Mouse (Mus musculus): Measurements from ENCODE around the gene Baiap3. TPM values are rescaled to one million over a fixed set of nuclear protein-coding genes. Genes with fewer than 3 reads are reported as not detected.

The Baiap3 gene
- polyA plus RNA-seq, 1 experiment from 2014 or later, result 5.9 TPM

DNA sequence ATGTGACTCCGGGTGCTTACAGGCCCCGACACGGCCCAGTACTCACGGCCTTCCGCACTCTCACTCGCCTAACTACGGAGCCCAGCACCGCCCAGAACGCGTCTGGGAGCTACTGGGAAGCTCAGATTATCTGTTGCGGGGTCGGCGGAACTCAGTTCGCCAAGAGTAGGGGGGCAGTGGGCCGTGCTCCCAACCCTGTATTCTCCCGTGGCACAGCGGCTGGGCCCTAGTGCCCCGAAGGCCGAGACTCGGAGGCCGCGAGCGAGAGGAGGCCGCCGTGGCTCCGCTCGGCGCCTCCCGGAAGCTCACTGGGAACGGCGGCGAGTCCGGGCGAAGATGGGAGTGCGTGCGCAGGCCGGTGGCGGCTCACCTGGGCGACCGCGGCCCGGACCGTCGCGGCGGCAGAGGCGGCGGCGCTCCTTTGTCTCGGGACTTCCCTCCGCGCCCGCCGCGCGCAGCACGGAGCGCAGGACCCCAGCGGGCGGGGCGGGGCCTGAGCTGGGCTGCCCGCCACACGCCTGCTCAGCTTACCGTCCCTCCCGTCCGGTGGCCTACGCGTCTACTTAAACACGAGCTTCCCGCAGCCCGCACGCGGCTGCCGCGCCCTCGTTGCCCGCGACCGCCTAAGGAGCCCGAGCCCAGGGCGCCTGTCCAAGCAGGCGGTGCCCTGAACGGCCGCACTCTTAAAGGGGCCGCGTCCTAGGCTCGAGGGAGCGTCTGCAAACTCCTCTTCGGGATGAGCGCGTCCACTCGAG is 17.0 kb upstream of the Baiap3 start:
- ATAC-seq (ENCODE audit: low FRiP score), result peak; percentile 92
- peak overlapping the region; percentile 98 for H3K27ac ChIP-seq
- peak overlapping the region; percentile 98 for H3K4me3 ChIP-seq
- H3K4me2 ChIP-seq (replicated peaks), result peak overlapping the region; percentile 99
- peak overlapping the region; percentile 100 for H3K9ac ChIP-seq
- H3K4me1 ChIP-seq, result peaks cover 36% of the 10 kb centered on the region
- WGBS, result under 1% methylated on average over 72 of the region's 92 CpGs
- no peaks in the 10 kb centered on the region for H3K9me3 ChIP-seq (replicated peaks)
- H3K27me3 ChIP-seq, result no peaks in the 10 kb centered on the region
- peaks cover 16% of the 10 kb centered on the region for H3K36me3 ChIP-seq

DNA sequence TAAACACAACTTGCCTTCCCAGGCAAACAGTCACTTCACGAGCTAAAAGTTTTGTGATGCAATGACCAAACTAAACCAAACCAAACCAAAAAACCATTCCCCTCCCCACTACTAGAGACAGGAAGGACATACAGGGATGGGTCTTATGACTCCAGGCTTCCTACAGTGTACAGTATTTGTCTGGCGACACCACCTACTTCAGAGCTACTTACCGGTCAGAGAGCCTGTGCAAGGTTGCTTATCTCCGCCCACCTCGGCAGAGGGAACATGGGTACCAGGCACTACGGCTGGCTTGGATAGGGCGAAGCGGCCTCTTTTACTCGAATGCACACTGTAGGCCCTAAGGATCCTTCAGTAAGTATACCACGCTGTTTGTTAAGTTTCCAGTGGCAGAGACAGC is 16.2 kb upstream of the Baiap3 start:
- ATAC-seq (ENCODE audit: low FRiP score), result no peak
- no peaks in the 10 kb centered on the region for H3K27me3 ChIP-seq
- no peaks in the 10 kb centered on the region for H3K9me3 ChIP-seq (replicated peaks)
- peak overlapping the region; percentile 98 for H3K27ac ChIP-seq
- peak overlapping the region; percentile 99 for H3K4me2 ChIP-seq (replicated peaks)
- H3K4me1 ChIP-seq, result peaks cover 36% of the 10 kb centered on the region
- H3K36me3 ChIP-seq, result peaks cover 24% of the 10 kb centered on the region
- H3K4me3 ChIP-seq, result peak overlapping the region; percentile 98
- 1% methylated on average over 10 of the region's 10 CpGs for WGBS
- peak overlapping the region; percentile 100 for H3K9ac ChIP-seq

DNA sequence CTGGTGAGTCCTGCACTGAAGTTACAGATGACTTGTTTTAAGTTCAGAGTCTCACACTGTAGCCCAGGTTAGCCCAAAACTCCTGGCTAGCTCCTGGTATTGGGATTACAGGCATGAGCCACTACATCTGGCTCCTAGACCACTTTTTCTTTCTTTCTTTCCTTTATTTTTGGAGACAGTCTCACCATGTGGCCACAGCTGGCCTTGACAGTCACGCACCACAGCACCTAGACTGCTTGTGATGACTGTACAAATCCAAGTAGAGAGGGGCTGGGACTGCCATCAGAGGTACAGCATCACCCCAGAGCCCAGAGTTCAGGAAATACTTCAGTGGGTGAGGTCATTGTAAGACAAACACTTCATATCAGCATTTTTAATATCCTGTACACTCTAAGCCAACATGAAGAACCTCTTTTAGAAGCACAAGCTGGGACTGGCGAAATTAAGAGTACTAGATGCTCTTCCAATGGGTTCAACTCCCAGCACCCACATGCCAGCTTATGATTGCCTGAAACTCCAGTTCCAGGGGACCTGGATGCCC is 14.7 kb upstream of the Baiap3 start:
- H3K9me3 ChIP-seq (replicated peaks), result no peaks in the 10 kb centered on the region
- no peak overlapping the region for H3K27ac ChIP-seq
- peak overlapping the region; percentile 10; the same call in 1 of the 2 replicates for H3K4me3 ChIP-seq
- peak overlapping the region; percentile 99 for H3K4me2 ChIP-seq (replicated peaks)
- 0 out of 2 replicates have a peak overlapping the region, but pooled peaks have one; percentile 10 for H3K9ac ChIP-seq
- peaks cover 36% of the 10 kb centered on the region for H3K4me1 ChIP-seq
- H3K36me3 ChIP-seq, result peaks cover 39% of the 10 kb centered on the region
- no peak for ATAC-seq (ENCODE audit: low FRiP score)
- H3K27me3 ChIP-seq, result no peaks in the 10 kb centered on the region
- 85% methylated on average over 2 of the region's 2 CpGs for WGBS

DNA sequence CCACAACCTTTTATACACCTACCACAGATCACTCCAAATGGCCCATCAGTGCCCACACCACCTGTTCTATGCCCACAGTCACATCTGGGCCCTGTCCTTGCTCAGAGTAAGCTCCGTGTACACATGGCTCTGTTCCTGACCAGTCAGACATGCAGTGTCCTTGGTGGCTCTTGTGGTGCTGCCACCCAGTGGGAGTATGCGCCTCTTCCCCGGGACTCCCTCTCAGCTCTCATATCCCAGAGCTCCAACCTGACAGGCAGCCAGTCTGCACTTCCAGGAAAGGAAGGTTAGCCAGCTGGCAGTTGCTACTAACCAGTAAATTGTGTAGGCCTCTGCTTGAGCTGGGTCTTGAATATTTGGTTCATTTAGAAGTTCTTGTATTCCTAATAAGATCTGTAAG is 8.3 kb upstream of the Baiap3 start:
- Histone ChIP-seq H3K4me2 (replicated peaks) (no peak overlapping the region), H3K27ac (no peak overlapping the region), H3K27me3 (no peaks in the 10 kb centered on the region), H3K9ac (no peak overlapping the region), H3K9me3 (replicated peaks) (no peaks in the 10 kb centered on the region), H3K4me3 (no peak overlapping the region), H3K36me3 (peaks cover 79% of the 10 kb centered on the region), H3K4me1 (peaks cover 2% of the 10 kb centered on the region; the same call in 1 of the 2 replicates)
- WGBS, result 74% methylated on average over 3 of the region's 3 CpGs
- no peak for ATAC-seq (ENCODE audit: low FRiP score)

DNA sequence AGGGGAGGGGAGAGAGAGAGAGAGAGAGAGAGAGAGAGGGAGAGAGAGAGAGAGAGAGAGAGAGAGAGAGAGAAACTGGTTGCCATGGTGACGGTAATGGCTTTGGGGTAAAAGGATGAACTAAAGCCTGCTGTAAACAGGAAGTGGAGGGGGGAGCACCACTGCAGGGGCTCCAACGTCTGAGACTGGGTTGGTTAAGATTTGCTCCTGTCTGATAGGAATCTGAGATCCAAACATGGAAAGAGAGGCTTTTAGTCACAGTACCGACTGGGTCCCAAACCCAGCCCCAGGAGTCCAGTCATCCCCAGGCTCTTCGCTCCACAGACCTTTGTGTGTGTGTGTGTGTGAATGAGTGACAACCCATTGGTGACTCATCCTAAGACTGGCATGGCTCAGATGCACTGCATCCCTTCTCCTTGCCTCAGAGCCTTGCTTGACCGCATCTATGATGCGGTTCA is 1.7 kb upstream of the Baiap3 start:
- no peak overlapping the region for H3K9ac ChIP-seq
- H3K9me3 ChIP-seq (replicated peaks), result no peaks in the 10 kb centered on the region
- ATAC-seq (ENCODE audit: low FRiP score), result no peak
- H3K36me3 ChIP-seq, result peaks cover 19% of the 10 kb centered on the region
- H3K27ac ChIP-seq, result no peak overlapping the region
- peaks cover 37% of the 10 kb centered on the region for H3K4me1 ChIP-seq
- 54% methylated on average over 6 of the region's 6 CpGs for WGBS
- H3K27me3 ChIP-seq, result peaks cover 39% of the 10 kb centered on the region
- H3K4me3 ChIP-seq, result no peak overlapping the region
- H3K4me2 ChIP-seq (replicated peaks), result no peak overlapping the region

DNA sequence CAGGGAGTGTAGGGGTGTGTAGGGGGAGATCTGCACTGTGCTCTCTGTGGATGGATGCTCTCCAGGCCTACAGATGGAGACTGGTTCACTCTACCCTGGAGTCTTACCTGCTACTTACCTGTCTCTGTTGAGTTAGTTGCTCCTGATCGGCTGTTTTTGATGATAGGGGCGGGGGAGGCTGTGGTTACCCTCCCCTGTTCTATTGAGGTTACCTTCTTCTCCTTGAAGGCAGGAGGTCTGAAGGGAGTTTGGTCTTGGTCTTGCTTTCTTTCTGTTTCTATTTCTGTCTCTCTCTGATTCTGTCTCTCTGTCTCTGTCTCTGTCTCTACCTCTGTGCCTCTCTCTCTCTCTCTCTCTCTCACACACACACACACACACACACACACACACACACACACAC is 1.1 kb downstream of the Baiap3 start:
- 67% methylated on average over 2 of the region's 2 CpGs for WGBS
- H3K36me3 ChIP-seq, result peaks cover 10% of the 10 kb centered on the region
- H3K4me2 ChIP-seq (replicated peaks), result no peak overlapping the region
- ATAC-seq (ENCODE audit: low FRiP score), result no peak
- H3K27ac ChIP-seq, result no peak overlapping the region
- peaks cover 48% of the 10 kb centered on the region for H3K4me1 ChIP-seq
- H3K9ac ChIP-seq, result no peak overlapping the region
- H3K4me3 ChIP-seq, result no peak overlapping the region
- peaks cover 39% of the 10 kb centered on the region for H3K27me3 ChIP-seq
- no peaks in the 10 kb centered on the region for H3K9me3 ChIP-seq (replicated peaks)

DNA sequence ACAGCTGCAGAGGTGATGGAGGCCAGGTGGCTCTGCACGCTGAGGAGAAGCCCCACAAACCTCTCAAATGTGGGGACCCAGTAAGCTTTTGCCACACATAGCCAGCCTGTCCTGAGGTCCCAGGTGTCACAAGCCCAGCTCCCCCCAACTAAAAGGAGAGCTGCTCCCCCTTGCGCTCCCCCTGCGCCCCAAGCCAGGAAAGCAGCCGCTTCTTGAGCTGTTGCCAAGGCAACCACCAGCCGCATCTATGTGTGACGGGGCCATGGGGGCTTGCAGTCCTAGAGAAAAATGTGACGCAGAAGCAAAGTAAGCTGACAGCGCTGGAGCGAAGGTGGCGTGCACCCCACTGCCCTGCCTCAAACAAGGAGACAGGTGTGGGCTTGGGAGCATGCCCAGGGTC is 2.4 kb downstream of the Baiap3 start:
- Histone ChIP-seq H3K9me3 (replicated peaks) (no peaks in the 10 kb centered on the region), H3K27ac (peak overlapping the region; percentile 55; the same call in 1 of the 2 replicates), H3K9ac (0 out of 2 replicates have a peak overlapping the region, but pooled peaks have one; percentile 2), H3K36me3 (no peaks in the 10 kb centered on the region), H3K27me3 (peaks cover 39% of the 10 kb centered on the region), H3K4me2 (replicated peaks) (peak overlapping the region; percentile 33), H3K4me3 (peak overlapping the region; percentile 11), H3K4me1 (peaks cover 48% of the 10 kb centered on the region)
- 15% methylated on average over 10 of the region's 10 CpGs for WGBS
- peak; percentile 20; the same call in 1 of the 2 replicates for ATAC-seq (ENCODE audit: low FRiP score)

DNA sequence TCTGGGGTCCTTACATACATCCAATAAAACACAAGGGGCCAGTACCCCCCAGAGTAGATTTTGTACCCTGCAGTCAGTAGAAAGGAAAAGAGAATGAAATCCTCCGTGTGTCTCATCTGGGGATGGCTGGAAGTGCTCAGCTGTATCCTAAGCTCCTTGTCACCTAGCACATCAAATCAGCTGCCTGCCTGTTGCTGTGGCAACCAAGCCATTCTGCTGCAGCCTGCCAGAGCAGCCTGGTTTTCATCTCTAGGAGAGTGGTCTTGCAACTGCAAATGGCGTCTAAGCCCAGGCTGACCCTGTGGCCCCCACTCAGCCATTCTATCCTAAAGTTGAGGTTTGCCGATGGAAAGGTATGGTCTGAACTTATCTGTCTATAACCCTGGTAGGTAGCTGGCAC is 3.5 kb downstream of the Baiap3 start:
- H3K4me3 ChIP-seq, result no peak overlapping the region
- peak overlapping the region; percentile 33; the same call in 1 of the 2 replicates for H3K9ac ChIP-seq
- ATAC-seq (ENCODE audit: low FRiP score), result peak; percentile 24; the same call in 1 of the 2 replicates
- 18% methylated on average over 3 of the region's 3 CpGs for WGBS
- H3K9me3 ChIP-seq (replicated peaks), result no peaks in the 10 kb centered on the region
- peaks cover 39% of the 10 kb centered on the region for H3K27me3 ChIP-seq
- H3K36me3 ChIP-seq, result no peaks in the 10 kb centered on the region
- H3K4me1 ChIP-seq, result peaks cover 45% of the 10 kb centered on the region
- peak overlapping the region; percentile 68 for H3K27ac ChIP-seq
- H3K4me2 ChIP-seq (replicated peaks), result no peak overlapping the region; the same call in 1 of the 2 replicates

DNA sequence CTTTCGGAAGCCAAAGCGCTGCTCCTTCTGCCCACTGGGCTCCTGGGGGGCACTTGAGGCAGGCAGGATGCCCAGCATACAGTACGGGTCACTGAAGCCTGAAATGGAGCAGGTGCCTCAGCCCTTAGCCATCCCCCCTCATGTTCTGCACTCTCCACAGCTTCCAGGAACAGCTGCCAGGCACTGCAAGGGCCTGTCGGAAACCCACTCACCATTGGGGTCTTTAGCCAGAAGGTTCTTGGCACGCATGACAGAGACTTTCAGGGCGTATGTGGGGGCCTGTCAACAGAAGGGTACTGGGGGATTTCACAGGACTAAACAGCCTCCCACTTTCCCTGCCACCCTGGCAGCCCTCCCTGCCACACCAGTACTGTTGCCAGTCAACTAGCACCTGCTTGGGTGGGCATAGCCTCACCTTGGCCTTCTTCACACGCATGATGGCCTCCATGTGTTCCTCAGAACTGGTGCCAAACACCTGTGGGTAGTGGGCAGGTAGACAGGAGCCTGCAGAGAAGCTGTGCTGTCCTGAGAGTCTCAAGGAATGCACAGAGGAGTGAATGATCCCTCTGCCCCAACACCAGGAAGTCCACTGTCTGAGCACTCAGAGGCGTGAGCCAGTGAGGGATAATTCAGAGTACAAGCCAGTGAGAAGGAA is 5.9 kb downstream of the Baiap3 start:
- H3K9me3 ChIP-seq (replicated peaks), result no peaks in the 10 kb centered on the region
- 80% methylated on average over 8 of the region's 8 CpGs for WGBS
- peaks cover 23% of the 10 kb centered on the region for H3K27me3 ChIP-seq
- no peak overlapping the region for H3K9ac ChIP-seq
- H3K4me2 ChIP-seq (replicated peaks), result no peak overlapping the region
- no peak overlapping the region for H3K27ac ChIP-seq
- ATAC-seq (ENCODE audit: low FRiP score), result no peak
- H3K4me1 ChIP-seq, result peaks cover 33% of the 10 kb centered on the region
- H3K36me3 ChIP-seq, result peaks cover 7% of the 10 kb centered on the region; the same call in 1 of the 2 replicates
- H3K4me3 ChIP-seq, result no peak overlapping the region

DNA sequence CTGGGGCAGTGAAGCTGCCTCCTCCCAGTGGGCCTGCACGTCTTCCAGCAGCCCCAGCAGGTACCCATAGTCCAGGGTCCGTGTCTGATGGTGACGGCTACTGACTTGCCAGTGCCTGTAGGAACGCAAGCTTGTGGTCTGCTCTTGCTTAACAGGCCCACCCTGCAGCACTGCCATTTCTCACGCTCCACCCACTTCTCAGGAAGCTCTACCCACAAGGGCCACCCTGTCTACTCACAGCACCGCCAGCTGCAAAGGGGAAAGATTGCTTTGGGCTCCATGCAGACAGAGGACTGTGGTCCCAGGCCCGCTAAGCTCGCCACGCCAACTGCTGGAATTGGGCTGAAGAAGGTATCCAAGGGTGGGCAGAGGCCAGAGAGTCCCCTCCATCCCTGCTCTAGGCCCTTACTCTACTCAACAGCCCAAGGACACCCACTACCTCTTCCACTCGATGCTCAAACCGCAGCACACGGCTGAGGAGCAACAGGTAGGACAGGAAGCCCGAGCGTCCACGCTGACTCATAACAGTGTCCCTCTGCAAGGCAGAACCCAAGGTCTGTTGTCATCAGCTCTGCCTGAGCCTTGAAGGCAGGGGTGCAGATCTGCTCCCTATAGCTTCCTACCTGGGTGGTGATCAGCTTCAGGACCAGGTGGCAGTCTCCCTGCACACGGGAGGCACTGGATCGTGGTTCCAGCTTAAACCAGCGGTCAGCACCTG is 8.0 kb downstream of the Baiap3 start:
- no peak for ATAC-seq (ENCODE audit: low FRiP score)
- H3K4me3 ChIP-seq, result no peak overlapping the region
- no peak overlapping the region for H3K9ac ChIP-seq
- 84% methylated on average over 18 of the region's 18 CpGs for WGBS
- peaks cover 15% of the 10 kb centered on the region for H3K4me1 ChIP-seq
- H3K4me2 ChIP-seq (replicated peaks), result no peak overlapping the region
- H3K27ac ChIP-seq, result no peak overlapping the region
- no peaks in the 10 kb centered on the region for H3K9me3 ChIP-seq (replicated peaks)
- peaks cover 3% of the 10 kb centered on the region; the same call in 1 of the 2 replicates for H3K27me3 ChIP-seq
- H3K36me3 ChIP-seq, result peaks cover 28% of the 10 kb centered on the region

DNA sequence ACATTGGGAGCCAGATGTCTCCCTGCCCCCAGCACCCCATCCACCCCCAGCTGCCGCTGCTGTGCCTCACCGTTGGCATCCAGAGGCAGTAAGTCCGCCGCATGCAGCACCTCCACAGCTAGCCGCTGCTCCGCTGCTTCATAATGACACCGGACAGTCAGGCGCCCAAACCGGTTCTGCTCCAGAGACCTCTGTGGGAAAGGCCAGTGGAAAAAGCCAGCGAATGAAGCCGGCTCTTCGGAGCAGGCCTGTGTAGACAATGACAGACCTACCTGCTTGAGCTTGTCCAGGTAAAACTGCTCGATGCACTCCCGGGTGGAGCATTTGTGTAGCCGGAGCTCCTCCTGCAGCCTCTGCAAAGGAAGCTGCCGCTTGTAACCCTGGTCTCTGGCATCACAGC is 11.9 kb downstream of the Baiap3 start:
- no peak overlapping the region for H3K27ac ChIP-seq
- H3K9me3 ChIP-seq (replicated peaks), result no peaks in the 10 kb centered on the region
- H3K27me3 ChIP-seq, result no peaks in the 10 kb centered on the region
- H3K4me2 ChIP-seq (replicated peaks), result no peak overlapping the region
- ATAC-seq (ENCODE audit: low FRiP score), result no peak
- H3K36me3 ChIP-seq, result peaks cover 40% of the 10 kb centered on the region
- H3K9ac ChIP-seq, result no peak overlapping the region
- H3K4me3 ChIP-seq, result no peak overlapping the region
- H3K4me1 ChIP-seq, result peaks cover 14% of the 10 kb centered on the region
- 83% methylated on average over 16 of the region's 16 CpGs for WGBS
